Mouse (Mus musculus): ENCODE data around the gene Best1.

- no peak for TF ChIP-seq POLR2A (IDR thresholded peaks at IDR 0.05; ENCODE audit: control insufficient read depth, extremely low read depth, insufficient read depth, low read length, poor library complexity)
- TF ChIP-seq CTCF (IDR thresholded peaks at IDR 0.05; ENCODE audit: borderline replicate concordance, control insufficient read depth, extremely low read depth, insufficient read depth, low read length, poor library complexity): no peak
Measured at GRCm38 (mm10) chr19:10038364-10038763, 36.9 kb upstream of the Best1 start.
